Mouse (Mus musculus): ENCODE results near the gene Tsacc.

- 0 out of 2 replicates have a peak, but pooled peaks have one; percentile 18 for TF ChIP-seq CTCF (IDR thresholded peaks at IDR 0.05; ENCODE audit: low read depth, low read length)
- TF ChIP-seq POLR2A (IDR thresholded peaks at IDR 0.05; ENCODE audit: borderline replicate concordance, low read depth, low read length): no peak
Measured at GRCm38 (mm10) chr3:88235216-88235615, 61.6 kb downstream of the Tsacc start.
